Mouse (Mus musculus) erythroid progenitor cell, adult 5-6 weeks (primary cell): ENCODE results near the gene Ptpra. TPM values are rescaled to one million over a fixed set of nuclear protein-coding genes. Genes with fewer than 3 reads are reported as not detected.
"Not testable (repeated sequence)": the region's sequence is repeated elsewhere in the genome, so short reads cannot be mapped to it uniquely, and the experiment has no call there.

Source experiments
- ATAC-seq: replicated peaks from 2 replicates; pipeline ENCODE4 v1.8.0; 2016; ENCODE audit warnings: moderate number of reproducible peaks, mild to moderate bottlenecking, moderate TSS enrichment, inconsistent platforms; ENCODE audit not compliant: poor library complexity, low FRiP score, severe bottlenecking
- total RNA-seq, 2 experiments: library from RNA; stranded (forward) in 1 of 2; stranded (reverse) in 1 of 2; fragments of 150-400 nt in 1 of 2; fragments of 186-747, 209-891 nt in 1 of 2; gene quantifications; 2 replicates each; pipeline versions ENCODE4 v1.2.3 to v1.2.4; 2015 to 2017; ENCODE audit warnings: low replicate concordance in 2 of 2

Ptpra gene
- total RNA-seq, 2 experiments from 2014 or later, result 84.7 to 153 TPM

GRCm38 (mm10) chr2:130482177-130482576, 32.1 kb downstream of the Ptpra start:
- ATAC-seq, result no peak

GRCm38 (mm10) chr2:130482700-130483099, 32.6 kb downstream of the Ptpra start:
- ATAC-seq, result no peak

- ATAC-seq, result no peak
These were observed 34.1 kb downstream of the Ptpra start for GRCm38 (mm10) chr2:130484206-130484605.

- ATAC-seq, result no peak
These were observed 37.9 kb downstream of the Ptpra start for GRCm38 (mm10) chr2:130488002-130488401.

- no peak for ATAC-seq
These were observed 38.5 kb downstream of the Ptpra start for GRCm38 (mm10) chr2:130488600-130488999.

- ATAC-seq, result no peak
These were observed 41.1 kb downstream of the Ptpra start for GRCm38 (mm10) chr2:130491162-130491561.

GRCm38 (mm10) chr2:130491587-130491986, 41.5 kb downstream of the Ptpra start:
- no peak for ATAC-seq

GRCm38 (mm10) chr2:130495114-130495513, 45.0 kb downstream of the Ptpra start:
- peak; percentile 71 for ATAC-seq

GRCm38 (mm10) chr2:130496037-130496436, 46.0 kb downstream of the Ptpra start:
- peak; percentile 39; the same call in 1 of the 2 replicates for ATAC-seq

- ATAC-seq, result no peak
These were observed 46.9 kb downstream of the Ptpra start for GRCm38 (mm10) chr2:130496931-130497330.

- ATAC-seq, result no peak
These were observed 49.5 kb downstream of the Ptpra start for GRCm38 (mm10) chr2:130499546-130499945.

- ATAC-seq, result no peak
These were observed 51.5 kb downstream of the Ptpra start for GRCm38 (mm10) chr2:130501556-130501955.

- not testable (repeated sequence) for ATAC-seq
These were observed 61.5 kb downstream of the Ptpra start for GRCm38 (mm10) chr2:130511616-130512015.

- ATAC-seq, result no peak
These were observed 63.8 kb downstream of the Ptpra start for GRCm38 (mm10) chr2:130513907-130514306.

GRCm38 (mm10) chr2:130515791-130516190, 65.7 kb downstream of the Ptpra start:
- ATAC-seq, result no peak

- no peak for ATAC-seq
These were observed 71.8 kb downstream of the Ptpra start for GRCm38 (mm10) chr2:130521927-130522326.

- not testable (repeated sequence) for ATAC-seq
These were observed 75.4 kb downstream of the Ptpra start for GRCm38 (mm10) chr2:130525480-130525879.

GRCm38 (mm10) chr2:130528457-130528856, 78.4 kb downstream of the Ptpra start:
- no peak for ATAC-seq

- no peak for ATAC-seq
These were observed 79.2 kb downstream of the Ptpra start for GRCm38 (mm10) chr2:130529290-130529689.

GRCm38 (mm10) chr2:130529925-130530324, 79.8 kb downstream of the Ptpra start:
- ATAC-seq, result no peak

- ATAC-seq, result no peak
These were observed 82.1 kb downstream of the Ptpra start for GRCm38 (mm10) chr2:130532201-130532600.

GRCm38 (mm10) chr2:130535017-130535416, 84.9 kb downstream of the Ptpra start:
- no peak for ATAC-seq
